Mouse (Mus musculus) heart, adult 2 months (tissue): ENCODE results near the gene Kif21a. TPM values are rescaled to one million over a fixed set of nuclear protein-coding genes. Genes with fewer than 3 reads are reported as not detected.

Source experiments
- DNase-seq, 2 experiments: peaks; one replicate each; pipeline ENCODE4 v3.0.0; 2021
- H3K27ac ChIP-seq: fragments of 200-600 bp; 2 replicates; pipeline ENCODE4 v1.8.1; 2022
- H3K27me3 ChIP-seq: fragments of 200-500 bp; 2 replicates; pipeline ENCODE4 v1.6.1; 2012; ENCODE audit warnings: mild to moderate bottlenecking, low read length, inconsistent platforms, mixed read lengths; ENCODE audit not compliant: control insufficient read depth, insufficient read depth
- H3K36me3 ChIP-seq: fragments of 200-500 bp; 2 replicates; pipeline ENCODE4 v1.6.1; 2012; ENCODE audit warnings: low read length, inconsistent platforms; ENCODE audit not compliant: control insufficient read depth, insufficient read depth
- H3K4me1 ChIP-seq: fragments of 200-500 bp; 2 replicates; pipeline ENCODE4 v1.6.1; 2011; ENCODE audit warnings: low read length; ENCODE audit not compliant: control insufficient read depth, insufficient read depth
- H3K4me3 ChIP-seq: fragments of 200-600 bp; 2 replicates; pipeline ENCODE4 v1.8.1; 2022
- H3K79me2 ChIP-seq: fragments of 200-500 bp; replicated peaks from 2 replicates; pipeline ENCODE4 v1.6.1; 2012; ENCODE audit warnings: mild to moderate bottlenecking, inconsistent platforms, low read length, moderate library complexity, mixed read lengths; ENCODE audit not compliant: control insufficient read depth, insufficient read depth
- H3K9ac ChIP-seq: fragments of 200-500 bp; 2 replicates; pipeline ENCODE4 v1.6.1; 2012; ENCODE audit warnings: low read depth, mild to moderate bottlenecking, control low read depth, inconsistent platforms, low read length, mixed read lengths
- CTCF ChIP-seq: fragments of 200-600 bp; IDR thresholded peaks from 2 replicates; pipeline ENCODE4 v1.8.1; 2022; ENCODE audit warnings: antibody characterized with exemption, mild to moderate bottlenecking, moderate library complexity
- EP300 ChIP-seq: fragments of 200-500 bp; IDR thresholded peaks from 2 replicates; pipeline ENCODE4 v1.6.1; 2011; ENCODE audit warnings: low read depth, low read length, control low read depth; ENCODE audit not compliant: insufficient read depth
- POLR2A ChIP-seq: fragments of 200-500 bp; IDR thresholded peaks from 2 replicates; pipeline ENCODE4 v1.6.1; 2011; ENCODE audit warnings: mild to moderate bottlenecking, low read depth, low read length, control low read depth; ENCODE audit not compliant: insufficient read depth
- WGBS: fragments of 180-500 bp; shearing (Covaris S2); methylation state at CpG from one replicate; pipeline ENCODE4 v1.1.7; 2018; 5-methylcytosine and 5-hydroxymethylcytosine counted together
- intact Hi-C: fragments of 180-260 bp; cut with DNase I; formaldehyde crosslinking; loops from one replicate; pipeline ENCODE4 v1.15.1; 2025
- polyA plus RNA-seq: library from polyadenylated mRNA; depleted of rRNA; stranded (reverse); fragments of >200 nt; gene quantifications from 2 replicates; pipeline ENCODE4 v1.2.3, GENCODE M21; 2012; rRNA removed
- total RNA-seq, 2 experiments: library from RNA; stranded (reverse); gene quantifications; 2 replicates each; pipeline ENCODE4 v1.2.3; 2021

The Kif21a gene
- total and polyA plus RNA-seq, 3 experiments, result 3.7 to 18.9 (median 18.1) TPM

DNA sequence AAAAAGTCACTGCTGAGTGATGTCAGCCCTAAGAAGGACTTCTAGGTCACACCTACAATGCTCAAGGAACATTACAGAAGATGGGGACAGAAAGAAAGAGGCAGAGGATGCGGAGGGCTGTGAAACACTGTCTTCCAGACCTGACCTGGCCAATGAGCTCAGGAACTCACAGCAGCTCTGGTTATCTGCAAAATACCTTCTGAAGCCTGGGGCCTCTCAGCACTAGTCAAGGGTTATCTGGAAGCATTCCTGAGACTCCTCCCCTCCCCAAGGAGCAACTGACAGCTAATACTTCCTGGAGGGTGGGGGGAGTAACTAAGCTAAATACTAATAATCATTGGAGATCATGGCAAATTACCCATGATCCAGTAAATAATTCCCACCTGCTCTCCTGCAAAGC, 111.3 kb downstream of the Kif21a start:
- H3K36me3 ChIP-seq, result no peaks in the 10 kb centered on the region
- H3K27ac ChIP-seq, result no peak overlapping the region
- H3K4me3 ChIP-seq, result no peak overlapping the region
- no peaks in the 10 kb centered on the region for H3K4me1 ChIP-seq
- no peaks in the 10 kb centered on the region for H3K27me3 ChIP-seq
- H3K79me2 ChIP-seq, result no peaks in the 10 kb centered on the region
- 78% methylated on average over 1 of the region's 1 CpGs for WGBS
- intact Hi-C loops, result no loop called here
- DNase-seq, result no peak
- TF ChIP-seq CTCF (no peak), POLR2A (no peak), EP300 (no peak)
- no peak overlapping the region for H3K9ac ChIP-seq

DNA sequence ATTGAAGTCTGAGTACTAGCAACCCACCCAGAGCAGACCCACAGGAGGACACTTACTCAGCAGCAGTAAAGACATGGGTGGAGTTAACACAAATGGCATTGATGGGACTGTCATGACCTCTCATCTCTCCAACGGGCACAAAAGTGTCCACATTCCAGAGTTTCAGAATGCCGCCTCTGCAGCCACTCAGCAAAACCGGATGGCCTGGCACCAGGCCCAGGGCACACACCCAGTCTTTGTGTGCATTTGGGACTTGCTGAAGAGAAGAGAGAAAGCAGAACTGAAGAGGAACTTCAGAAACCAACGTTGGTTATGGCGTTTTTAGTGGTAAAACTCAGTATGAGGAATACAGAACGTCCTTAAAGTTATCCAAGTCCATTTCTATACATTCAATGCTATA, 114.2 kb downstream of the Kif21a start:
- 20% methylated on average over 6 of the region's 6 CpGs for WGBS
- no peak for TF ChIP-seq EP300
- Histone ChIP-seq H3K36me3 (no peaks in the 10 kb centered on the region), H3K79me2 (no peaks in the 10 kb centered on the region), H3K27me3 (no peaks in the 10 kb centered on the region), H3K9ac (no peak overlapping the region), H3K27ac (no peak overlapping the region), H3K4me1 (no peaks in the 10 kb centered on the region), H3K4me3 (no peak overlapping the region)
- intact Hi-C loops, result no loop called here
- DNase-seq, result peak in 1 of 2 experiments; percentile 29

DNA sequence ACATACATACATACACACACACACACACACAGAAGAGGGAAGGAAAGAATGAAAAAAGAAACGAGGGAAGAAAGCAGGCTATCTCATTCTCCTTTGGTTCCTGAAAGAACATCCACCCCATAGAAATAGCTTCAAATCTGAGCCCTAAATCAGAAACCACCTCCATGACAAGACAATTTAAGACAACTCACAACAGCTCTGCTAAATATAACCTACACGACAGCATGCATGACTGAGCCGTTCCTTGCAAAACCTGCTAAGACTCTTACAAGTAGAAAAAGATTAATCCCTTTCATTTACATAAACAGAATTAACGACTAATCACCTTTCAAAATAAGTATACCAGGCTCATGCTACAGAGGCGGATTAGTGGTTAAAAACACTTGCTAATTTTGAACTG, 118.3 kb downstream of the Kif21a start:
- H3K27ac ChIP-seq, result no peak overlapping the region
- no peaks in the 10 kb centered on the region for H3K27me3 ChIP-seq
- H3K9ac ChIP-seq, result no peak overlapping the region
- no peak for TF ChIP-seq EP300
- no peak for TF ChIP-seq POLR2A
- no peak for TF ChIP-seq CTCF
- 63% methylated on average over 5 of the region's 5 CpGs for WGBS
- DNase-seq, result no peak
- intact Hi-C loops, result no loop called here
- no peaks in the 10 kb centered on the region for H3K79me2 ChIP-seq
- no peaks in the 10 kb centered on the region for H3K4me1 ChIP-seq
- no peaks in the 10 kb centered on the region for H3K36me3 ChIP-seq
- H3K4me3 ChIP-seq, result no peak overlapping the region

DNA sequence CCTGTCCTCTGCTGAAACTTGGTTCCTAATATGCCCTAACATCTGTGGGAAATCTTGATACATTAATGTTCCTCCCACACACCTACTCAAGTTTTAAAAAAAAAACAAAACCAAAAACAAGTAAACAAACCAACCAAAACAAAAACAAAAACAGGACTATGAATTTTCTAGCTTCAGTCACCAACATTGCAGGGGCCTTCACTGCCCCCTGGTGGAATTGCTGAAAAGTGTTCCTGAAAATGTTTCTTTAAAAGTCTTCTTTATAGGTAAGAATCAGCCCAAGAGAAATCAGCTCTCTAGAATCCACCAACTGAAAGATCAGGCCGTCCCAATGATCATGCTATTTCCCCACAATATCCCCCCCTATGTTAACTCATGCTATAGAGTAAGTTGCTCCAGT, 120.7 kb downstream of the Kif21a start:
- Histone ChIP-seq H3K79me2 (no peaks in the 10 kb centered on the region), H3K4me1 (no peaks in the 10 kb centered on the region), H3K9ac (no peak overlapping the region), H3K36me3 (no peaks in the 10 kb centered on the region), H3K27ac (no peak overlapping the region), H3K4me3 (no peak overlapping the region), H3K27me3 (no peaks in the 10 kb centered on the region)
- TF ChIP-seq POLR2A, result no peak
- TF ChIP-seq CTCF, result peak; percentile 86
- TF ChIP-seq EP300, result no peak
- 16% methylated on average over 1 of the region's 1 CpGs for WGBS
- intact Hi-C loops, result loop anchor here (1.0 to 5.0 kb wide), 2 partner anchors 680 to 692 kb away; no protein-coding TSS in a partner anchor
- no peak for DNase-seq

DNA sequence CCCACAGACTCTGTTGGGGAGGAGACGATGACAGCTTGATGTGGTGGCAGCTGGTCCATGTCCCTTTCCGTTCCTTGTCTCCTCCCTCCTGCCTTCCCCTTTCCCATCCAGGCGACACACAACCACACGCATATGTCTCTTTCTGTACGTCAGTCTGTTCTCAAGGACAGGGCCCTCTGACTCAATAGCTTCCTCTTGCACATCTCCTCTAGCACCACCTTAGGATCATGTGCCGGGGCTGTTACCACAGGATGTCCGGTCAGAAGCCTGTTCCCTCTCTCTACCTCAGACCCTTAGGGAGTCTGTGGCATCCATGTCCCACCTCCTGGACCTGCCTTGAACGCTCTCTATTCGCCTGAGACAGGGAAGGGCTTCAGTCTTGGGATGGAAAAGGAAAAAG, 153.3 kb downstream of the Kif21a start:
- Histone ChIP-seq H3K4me1 (no peaks in the 10 kb centered on the region), H3K4me3 (no peak overlapping the region), H3K27me3 (no peaks in the 10 kb centered on the region), H3K79me2 (no peaks in the 10 kb centered on the region), H3K27ac (no peak overlapping the region), H3K36me3 (no peaks in the 10 kb centered on the region), H3K9ac (no peak overlapping the region)
- WGBS, result 64% methylated on average over 9 of the region's 9 CpGs
- intact Hi-C loops, result no loop called here
- DNase-seq, result no peak
- TF ChIP-seq POLR2A, result no peak
- no peak for TF ChIP-seq EP300
- TF ChIP-seq CTCF, result no peak

DNA sequence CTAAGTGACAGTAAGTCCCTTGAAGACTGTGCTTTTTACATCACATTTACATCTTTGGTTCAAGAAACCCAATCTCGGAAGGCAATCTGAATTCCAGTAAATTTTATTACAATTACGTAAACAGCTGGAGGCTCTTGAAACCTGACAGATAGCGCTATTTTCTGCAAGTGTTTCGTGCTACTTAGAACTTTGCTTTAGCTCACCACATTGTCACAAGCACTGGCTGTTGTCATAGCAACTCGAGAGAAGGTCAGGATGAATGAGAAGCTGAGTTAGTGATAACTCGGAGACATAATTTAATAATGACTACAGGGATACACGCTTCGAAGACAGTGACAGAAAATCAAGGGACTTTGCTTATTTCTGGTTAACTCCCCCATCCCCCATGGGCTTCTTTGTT, 162.3 kb downstream of the Kif21a start:
- TF ChIP-seq EP300, result no peak
- TF ChIP-seq POLR2A, result no peak
- TF ChIP-seq CTCF, result no peak
- H3K27me3 ChIP-seq, result no peaks in the 10 kb centered on the region
- no peak overlapping the region for H3K4me3 ChIP-seq
- intact Hi-C loops, result no loop called here
- H3K36me3 ChIP-seq, result no peaks in the 10 kb centered on the region
- H3K27ac ChIP-seq, result no peak overlapping the region
- 70% methylated on average over 8 of the region's 8 CpGs for WGBS
- no peaks in the 10 kb centered on the region for H3K79me2 ChIP-seq
- H3K4me1 ChIP-seq, result no peaks in the 10 kb centered on the region
- DNase-seq, result no peak
- H3K9ac ChIP-seq, result no peak overlapping the region

Other genes with a start within 250 kb of the Kif21a start
- 1 to 10 TPM; 3.9 to 4.8 TPM for gene Abcd2, start 141.9 kb upstream of the Kif21a start, total RNA-seq
- gene Abcd2, start 141.9 kb upstream of the Kif21a start, polyA plus RNA-seq, result 2.2 and 2.3 TPM in 2 replicates
- gene CN725425, start 149.5 kb upstream of the Kif21a start, total RNA-seq, result 1 to 10 TPM in 1 of 2 experiments, under 1 TPM in 1; 0.82 to 1.0 TPM
- 0.39 and 0.79 TPM in 2 replicates for gene CN725425, start 149.5 kb upstream of the Kif21a start, polyA plus RNA-seq